Mouse (Mus musculus): ENCODE measurements around the gene Ubtfl1. TPM values are rescaled to one million over a fixed set of nuclear protein-coding genes. Genes with fewer than 3 reads are reported as not detected.

Gene Ubtfl1
- polyA plus RNA-seq, 1 experiment from 2014 or later, result not detected

DNA sequence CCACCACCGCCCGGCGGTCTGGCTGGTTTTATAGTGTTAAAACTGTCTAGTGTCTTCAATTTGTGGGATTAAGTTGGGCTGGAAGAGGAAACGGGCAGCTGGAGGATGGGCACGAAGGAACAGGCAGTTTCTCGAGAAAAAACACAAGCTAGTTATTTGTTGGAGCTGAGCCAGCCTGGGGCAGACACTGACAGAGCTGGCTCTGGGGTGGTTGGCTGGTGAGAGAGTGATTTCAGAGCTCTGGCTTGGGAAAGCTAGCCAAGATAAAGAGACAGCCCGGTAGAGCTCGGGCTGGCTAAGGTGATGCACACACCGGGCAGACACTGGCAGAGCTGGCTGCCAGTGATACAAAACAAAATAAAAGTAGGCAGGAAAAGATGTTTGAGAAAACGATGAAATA, 27.5 kb downstream of the Ubtfl1 start:
- H3K4me3 ChIP-seq (ENCODE audit: low read depth, low read length), result no peak overlapping the region
- ATAC-seq, result no peak
- H3K27ac ChIP-seq (ENCODE audit: low read length), result no peak overlapping the region
- 74% methylated on average over 10 of the region's 10 CpGs for WGBS
- no peak overlapping the region for H3K4me2 ChIP-seq (replicated peaks; ENCODE audit: low read depth, low read length)
- no peaks in the 10 kb centered on the region for H3K36me3 ChIP-seq (ENCODE audit: insufficient read depth, low read length)
- no peaks in the 10 kb centered on the region for H3K4me1 ChIP-seq (ENCODE audit: insufficient read depth, low read depth, low read length)
- DNase-seq (ENCODE audit: low spot score), result no peak
- no peak overlapping the region for H3K9ac ChIP-seq (replicated peaks; ENCODE audit: low read depth)
- TF ChIP-seq CTCF (IDR thresholded peaks at IDR 0.05) (no peak), EP300 (IDR thresholded peaks at IDR 0.05) (no peak)
- H3K9me3 ChIP-seq (ENCODE audit: low read length), result no peaks in the 10 kb centered on the region
- H3K27me3 ChIP-seq (replicated peaks; ENCODE audit: insufficient read depth, low read length), result no peaks in the 10 kb centered on the region

DNA sequence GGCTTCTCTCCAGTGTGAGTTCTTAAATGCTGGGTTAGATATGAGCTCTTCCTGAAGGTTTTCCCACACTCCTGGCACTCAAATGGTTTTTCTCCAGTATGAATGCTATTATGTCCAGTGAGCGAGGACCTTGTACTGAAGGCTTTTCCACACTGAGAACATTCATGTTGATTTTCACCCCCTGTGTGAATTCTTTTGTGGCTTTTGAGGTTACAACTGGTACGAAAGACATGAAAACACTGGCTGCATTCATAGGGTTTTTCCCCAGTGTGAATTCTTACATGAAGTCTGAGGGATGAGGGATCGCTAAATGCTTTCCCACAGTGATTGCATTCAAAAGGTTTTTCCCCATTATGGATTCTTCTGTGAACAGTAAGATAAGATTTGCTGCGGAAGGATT, 52.3 kb downstream of the Ubtfl1 start:
- Histone ChIP-seq H3K27ac (ENCODE audit: low read length) (no peak overlapping the region), H3K9me3 (ENCODE audit: low read length) (peaks cover 5% of the 10 kb centered on the region; the same call in 1 of the 2 replicates), H3K9ac (replicated peaks; ENCODE audit: low read depth) (no peak overlapping the region), H3K4me2 (replicated peaks; ENCODE audit: low read depth, low read length) (no peak overlapping the region), H3K4me3 (ENCODE audit: low read depth, low read length) (no peak overlapping the region), H3K4me1 (ENCODE audit: insufficient read depth, low read depth, low read length) (no peaks in the 10 kb centered on the region), H3K27me3 (replicated peaks; ENCODE audit: insufficient read depth, low read length) (no peaks in the 10 kb centered on the region), H3K36me3 (ENCODE audit: insufficient read depth, low read length) (no peaks in the 10 kb centered on the region)
- TF ChIP-seq CTCF (IDR thresholded peaks at IDR 0.05) (no peak), EP300 (IDR thresholded peaks at IDR 0.05) (no peak)
- ATAC-seq (no peak), DNase-seq (ENCODE audit: low spot score) (no peak)
- 96% methylated on average over 4 of the region's 4 CpGs for WGBS

Small RNAs within 50 kb of the gene (microRNA-seq; reads per million reads assigned to microRNA genes)
- not detected for gene Gm22854

Other genes starting within 250 kb of the Ubtfl1 start
- 48.7 and 58.5 TPM in 2 replicates for gene Chordc1, start 112.3 kb upstream of the Ubtfl1 start, polyA plus RNA-seq (2015; fragmentation: Nextera tagmentation; extraction: Ambion mirVana)
- gene Naalad2, start 1.4 kb upstream of the Ubtfl1 start, polyA plus RNA-seq (2015; fragmentation: Nextera tagmentation; extraction: Ambion mirVana), result 4.8 TPM in 2 replicates
- not detected in 2 replicates for gene Mbd3l2, start 26.2 kb downstream of the Ubtfl1 start, polyA plus RNA-seq (2015; fragmentation: Nextera tagmentation; extraction: Ambion mirVana)
- gene Zfp558, start 73.8 kb downstream of the Ubtfl1 start, polyA plus RNA-seq (2015; fragmentation: Nextera tagmentation; extraction: Ambion mirVana), result 1.5 and 2.0 TPM in 2 replicates
- gene Mbd3l1, start 73.9 kb downstream of the Ubtfl1 start, polyA plus RNA-seq (2015; fragmentation: Nextera tagmentation; extraction: Ambion mirVana), result not detected in 2 replicates